Mouse (Mus musculus) liver, embryonic 16.5 days (tissue): ENCODE results near the gene Gm49711. TPM values are rescaled to one million over a fixed set of nuclear protein-coding genes. Genes with fewer than 3 reads are reported as not detected.

Experiments
- polyA plus RNA-seq: library from polyadenylated mRNA; unstranded; fragments of >200 nt; fragmentation: Nextera tagmentation; extraction: Ambion mirVana; gene quantifications from 2 replicates; pipeline ENCODE4 v1.2.1, GENCODE M21; 2015

Gene Gm49711
- polyA plus RNA-seq, 1 experiment from 2014 or later = not detected

Other genes with a start within 250 kb of the Gm49711 start
- 26.7 TPM in 2 replicates for gene Mrps6, start within 50 bp of the Gm49711 start, polyA plus RNA-seq
- 1.0 and 1.1 TPM in 2 replicates for gene Slc5a3, start within 50 bp of the Gm49711 start, polyA plus RNA-seq
- not detected in 2 replicates for gene Kcne2, start 234.1 kb downstream of the Gm49711 start, polyA plus RNA-seq
- 35.9 and 42.1 TPM in 2 replicates for gene Smim11, start 243.0 kb downstream of the Gm49711 start, polyA plus RNA-seq